Mouse (Mus musculus): ENCODE data around the gene Entpd7. TPM values are rescaled to one million over a fixed set of nuclear protein-coding genes. Genes with fewer than 3 reads are reported as not detected.

Entpd7 gene
- polyA plus RNA-seq (2015; fragmentation: Nextera tagmentation; extraction: Ambion mirVana): 14.5 and 20.5 TPM in 2 replicates

DNA sequence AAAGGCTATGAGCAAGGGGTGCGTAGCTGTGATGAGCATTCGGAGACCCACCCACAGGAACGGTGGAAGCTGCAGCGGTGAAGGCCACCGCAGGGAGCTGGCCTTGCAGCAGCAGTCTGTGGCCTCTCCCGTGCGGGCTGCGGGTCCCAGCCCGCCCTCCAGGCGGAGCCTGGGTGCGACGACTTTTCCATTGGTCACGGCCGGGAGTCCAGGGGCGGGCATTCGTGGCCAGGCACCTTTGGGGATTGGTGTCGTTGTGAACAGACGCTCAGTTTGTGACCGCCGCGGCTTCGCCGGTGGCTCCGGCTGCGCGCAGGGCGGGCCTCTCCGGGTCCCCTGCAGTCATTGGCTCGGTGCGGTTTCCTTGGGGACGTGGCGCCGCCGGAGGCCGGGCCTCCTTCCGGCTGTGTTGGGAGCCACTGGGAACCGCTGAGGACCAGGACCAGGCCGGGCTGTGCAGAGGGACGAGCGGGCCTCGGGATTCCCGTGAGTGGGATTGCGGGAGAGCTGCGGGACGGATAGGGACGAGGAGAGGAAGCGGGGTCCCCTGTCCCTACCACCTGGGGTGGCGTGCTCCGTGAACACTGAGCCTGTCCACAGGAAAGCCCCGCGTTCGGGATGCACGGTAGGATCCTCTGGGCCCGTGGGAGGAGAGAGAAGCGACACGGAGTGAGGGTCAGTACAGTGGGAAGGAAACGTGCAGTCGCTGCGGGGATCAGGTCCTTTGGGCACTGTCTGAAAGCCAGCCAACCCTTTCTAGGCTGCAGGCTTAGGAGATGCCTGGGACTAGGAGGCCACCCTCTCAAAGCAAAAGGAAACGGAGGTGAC lies at the start of gene Entpd7:
Gene Entpd7, plus strand, starts transcription at position 254 of the 828 bp plus-strand sequence.
- Histone ChIP-seq H3K36me3 (no peaks in the 10 kb centered on the region), H3K27me3 (replicated peaks) (no peaks in the 10 kb centered on the region), H3K27ac (peak within 1 kb of the TSS; percentile 67), H3K9ac (peak within 1 kb of the TSS; percentile 59), H3K9me3 (no peaks in the 10 kb centered on the region), H3K4me1 (no peaks in the 10 kb centered on the region), H3K4me3 (replicated peaks) (peak within 1 kb of the TSS; percentile 93), H3K4me2 (peak within 1 kb of the TSS; percentile 80)
- WGBS: under 1% methylated on average over 60 of the region's 60 CpGs
- peak; percentile 99 for ATAC-seq (ENCODE audit: insufficient read depth, low FRiP score, low read depth)

DNA sequence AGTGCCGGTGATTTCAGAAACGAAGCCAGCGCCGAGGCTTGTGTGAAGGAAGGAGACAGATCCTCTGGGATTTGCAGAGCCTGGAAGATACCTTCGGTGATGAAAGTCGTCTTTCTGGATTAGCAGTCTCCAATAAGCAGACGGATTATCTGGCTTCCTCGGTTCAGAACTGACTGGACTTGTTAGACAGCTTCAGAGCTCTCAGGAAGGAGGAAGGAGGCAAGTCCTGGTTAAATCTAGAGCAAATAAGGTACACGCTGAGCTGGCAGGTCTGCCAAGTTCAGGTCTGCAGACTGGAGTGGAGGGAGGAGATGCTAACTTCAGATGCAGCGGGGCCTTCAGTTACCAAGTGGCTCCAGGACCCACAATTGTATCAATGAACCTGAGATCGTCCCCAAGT lies 47.6 kb upstream of the Entpd7 start:
- 59% methylated on average over 11 of the region's 11 CpGs for whole genome bisulfite sequencing
- ATAC-seq (ENCODE audit: insufficient read depth, low FRiP score, low read depth): peak; percentile 50; the same call in 1 of the 2 replicates
- no peaks in the 10 kb centered on the region for H3K9me3 ChIP-seq
- no peak overlapping the region for H3K4me2 ChIP-seq
- peak overlapping the region; percentile 44; the same call in 1 of the 2 replicates for H3K27ac ChIP-seq
- H3K4me3 ChIP-seq (replicated peaks): no peak overlapping the region
- 0 out of 2 replicates have a peak, but pooled peaks cover 2% of the 10 kb centered on the region for H3K27me3 ChIP-seq (replicated peaks)
- H3K9ac ChIP-seq: no peak overlapping the region
- no peaks in the 10 kb centered on the region for H3K36me3 ChIP-seq
- 0 out of 2 replicates have a peak, but pooled peaks cover 7% of the 10 kb centered on the region for H3K4me1 ChIP-seq

GRCm38 (mm10) chr19:43642843-43643242 lies 46.6 kb upstream of the Entpd7 start:
- Histone ChIP-seq H3K36me3 (no peaks in the 10 kb centered on the region), H3K27ac (no peak overlapping the region), H3K9me3 (no peaks in the 10 kb centered on the region), H3K27me3 (replicated peaks) (0 out of 2 replicates have a peak, but pooled peaks cover 2% of the 10 kb centered on the region), H3K4me1 (0 out of 2 replicates have a peak, but pooled peaks cover 7% of the 10 kb centered on the region), H3K9ac (no peak overlapping the region), H3K4me3 (replicated peaks) (no peak overlapping the region), H3K4me2 (no peak overlapping the region)
- WGBS: 73% methylated on average over 9 of the region's 9 CpGs
- no peak for ATAC-seq (ENCODE audit: insufficient read depth, low FRiP score, low read depth)

- WGBS: 85% methylated on average over 9 of the region's 9 CpGs
- H3K9me3 ChIP-seq: no peaks in the 10 kb centered on the region
- 0 out of 2 replicates have a peak, but pooled peaks cover 7% of the 10 kb centered on the region for H3K4me1 ChIP-seq
- no peak overlapping the region for H3K4me3 ChIP-seq (replicated peaks)
- no peak for ATAC-seq (ENCODE audit: insufficient read depth, low FRiP score, low read depth)
- no peaks in the 10 kb centered on the region for H3K27me3 ChIP-seq (replicated peaks)
- H3K36me3 ChIP-seq: no peaks in the 10 kb centered on the region
- H3K9ac ChIP-seq: no peak overlapping the region
- H3K27ac ChIP-seq: no peak overlapping the region
- H3K4me2 ChIP-seq: no peak overlapping the region
Measured at GRCm38 (mm10) chr19:43645508-43645907, 44.0 kb upstream of the Entpd7 start.

DNA sequence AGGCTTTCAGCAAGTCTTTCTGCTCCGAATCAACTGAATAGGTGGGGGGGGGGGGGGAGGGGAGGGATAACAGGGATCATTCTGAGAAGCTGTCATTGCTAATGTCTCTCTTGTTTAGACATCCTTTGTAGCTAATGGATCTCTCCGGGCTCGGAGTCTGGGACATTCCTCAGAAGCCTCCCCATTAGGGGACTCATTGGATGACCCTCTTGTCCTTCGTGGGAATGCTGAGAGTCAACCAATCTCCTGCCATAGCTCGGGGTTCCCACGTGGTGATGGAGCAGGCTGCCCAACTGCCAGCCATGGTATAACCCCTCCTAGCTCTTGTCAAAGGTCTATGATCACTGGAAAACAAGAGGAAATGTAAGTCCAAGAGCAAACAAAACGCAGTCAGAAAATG lies 42.6 kb upstream of the Entpd7 start:
- H3K27me3 ChIP-seq (replicated peaks): no peaks in the 10 kb centered on the region
- H3K4me3 ChIP-seq (replicated peaks): no peak overlapping the region
- H3K4me2 ChIP-seq: no peak overlapping the region
- 30% methylated on average over 7 of the region's 7 CpGs for WGBS
- no peaks in the 10 kb centered on the region for H3K36me3 ChIP-seq
- no peaks in the 10 kb centered on the region for H3K9me3 ChIP-seq
- H3K9ac ChIP-seq: no peak overlapping the region
- H3K27ac ChIP-seq: no peak overlapping the region
- ATAC-seq (ENCODE audit: insufficient read depth, low FRiP score, low read depth): no peak
- peaks cover 8% of the 10 kb centered on the region; the same call in 1 of the 2 replicates for H3K4me1 ChIP-seq

GRCm38 (mm10) chr19:43647261-43647660 lies 42.2 kb upstream of the Entpd7 start:
- Histone ChIP-seq H3K4me2 (no peak overlapping the region), H3K4me1 (peaks cover 8% of the 10 kb centered on the region; the same call in 1 of the 2 replicates), H3K9me3 (no peaks in the 10 kb centered on the region), H3K27me3 (replicated peaks) (no peaks in the 10 kb centered on the region), H3K9ac (no peak overlapping the region), H3K4me3 (replicated peaks) (no peak overlapping the region), H3K36me3 (no peaks in the 10 kb centered on the region), H3K27ac (no peak overlapping the region)
- 63% methylated on average over 9 of the region's 9 CpGs for WGBS
- no peak for ATAC-seq (ENCODE audit: insufficient read depth, low FRiP score, low read depth)

- H3K4me3 ChIP-seq (replicated peaks): no peak overlapping the region
- no peaks in the 10 kb centered on the region for H3K27me3 ChIP-seq (replicated peaks)
- no peak overlapping the region for H3K27ac ChIP-seq
- H3K4me2 ChIP-seq: no peak overlapping the region
- H3K4me1 ChIP-seq: peaks cover 11% of the 10 kb centered on the region; the same call in 1 of the 2 replicates
- WGBS: 82% methylated on average over 4 of the region's 4 CpGs
- ATAC-seq (ENCODE audit: insufficient read depth, low FRiP score, low read depth): no peak
- no peaks in the 10 kb centered on the region for H3K9me3 ChIP-seq
- no peaks in the 10 kb centered on the region for H3K36me3 ChIP-seq
- H3K9ac ChIP-seq: no peak overlapping the region
Measured at GRCm38 (mm10) chr19:43648343-43648742, 41.1 kb upstream of the Entpd7 start.

GRCm38 (mm10) chr19:43651241-43651785 lies 38.2 kb upstream of the Entpd7 start:
- no peak overlapping the region for H3K4me3 ChIP-seq (replicated peaks)
- H3K4me2 ChIP-seq: no peak overlapping the region
- no peaks in the 10 kb centered on the region for H3K9me3 ChIP-seq
- peak overlapping the region; percentile 69 for H3K27ac ChIP-seq
- no peak overlapping the region for H3K9ac ChIP-seq
- ATAC-seq (ENCODE audit: insufficient read depth, low FRiP score, low read depth): no peak
- 27% methylated on average over 8 of the region's 8 CpGs for WGBS
- peaks cover 13% of the 10 kb centered on the region; the same call in 1 of the 2 replicates for H3K4me1 ChIP-seq
- no peaks in the 10 kb centered on the region for H3K36me3 ChIP-seq
- no peaks in the 10 kb centered on the region for H3K27me3 ChIP-seq (replicated peaks)

- no peaks in the 10 kb centered on the region for H3K36me3 ChIP-seq
- H3K9me3 ChIP-seq: no peaks in the 10 kb centered on the region
- H3K4me1 ChIP-seq: peaks cover 11% of the 10 kb centered on the region; the same call in 1 of the 2 replicates
- no peak for ATAC-seq (ENCODE audit: insufficient read depth, low FRiP score, low read depth)
- WGBS: 35% methylated on average over 11 of the region's 11 CpGs
- no peak overlapping the region for H3K27ac ChIP-seq
- no peak overlapping the region for H3K9ac ChIP-seq
- H3K4me3 ChIP-seq (replicated peaks): no peak overlapping the region
- no peak overlapping the region for H3K4me2 ChIP-seq
- H3K27me3 ChIP-seq (replicated peaks): no peaks in the 10 kb centered on the region
Measured at GRCm38 (mm10) chr19:43655735-43656492, 33.6 kb upstream of the Entpd7 start.

DNA sequence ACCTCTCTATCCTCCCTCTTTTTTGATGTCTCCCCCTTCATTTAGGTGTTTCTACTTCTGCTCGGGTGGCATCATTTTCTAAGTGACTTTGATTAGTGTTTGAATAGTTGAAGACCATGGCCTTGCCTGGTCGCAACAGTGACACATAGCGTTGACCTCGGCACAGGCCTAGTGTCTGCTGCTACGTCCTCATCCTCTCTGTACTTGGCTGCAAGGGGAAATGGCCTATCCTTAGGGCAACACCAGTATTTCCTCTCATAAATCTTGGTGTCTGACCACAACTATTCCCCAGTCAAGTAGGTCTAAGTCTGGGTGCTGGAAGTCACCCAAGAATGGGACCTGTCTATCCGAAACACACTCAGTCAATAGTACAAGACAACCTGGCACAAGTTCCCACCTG lies 29.8 kb upstream of the Entpd7 start:
- Histone ChIP-seq H3K27ac (no peak overlapping the region), H3K9me3 (no peaks in the 10 kb centered on the region), H3K9ac (no peak overlapping the region), H3K27me3 (replicated peaks) (no peaks in the 10 kb centered on the region), H3K4me3 (replicated peaks) (no peak overlapping the region), H3K4me2 (no peak overlapping the region), H3K4me1 (peaks cover 7% of the 10 kb centered on the region), H3K36me3 (peaks cover 17% of the 10 kb centered on the region; the same call in 1 of the 2 replicates)
- ATAC-seq (ENCODE audit: insufficient read depth, low FRiP score, low read depth): no peak
- WGBS: 78% methylated on average over 6 of the region's 6 CpGs

- H3K36me3 ChIP-seq: peaks cover 17% of the 10 kb centered on the region; the same call in 1 of the 2 replicates
- no peak overlapping the region for H3K9ac ChIP-seq
- no peak overlapping the region for H3K4me3 ChIP-seq (replicated peaks)
- peaks cover 7% of the 10 kb centered on the region for H3K4me1 ChIP-seq
- no peaks in the 10 kb centered on the region for H3K9me3 ChIP-seq
- H3K27me3 ChIP-seq (replicated peaks): no peaks in the 10 kb centered on the region
- H3K4me2 ChIP-seq: no peak overlapping the region
- WGBS: 78% methylated on average over 9 of the region's 9 CpGs
- H3K27ac ChIP-seq: no peak overlapping the region
- no peak for ATAC-seq (ENCODE audit: insufficient read depth, low FRiP score, low read depth)
Measured at GRCm38 (mm10) chr19:43660774-43661173, 28.7 kb upstream of the Entpd7 start.

Measured in stomach, embryonic 15.5 days (tissue).